Mouse (Mus musculus) limb, embryonic 12.5 days (tissue): ENCODE measurements around the gene Lce1l. TPM values are rescaled to one million over a fixed set of nuclear protein-coding genes. Genes with fewer than 3 reads are reported as not detected.
"Not testable (repeated sequence)": the region's sequence is repeated elsewhere in the genome, so short reads cannot be mapped to it uniquely, and the experiment has no call there.

ENCODE experiments used
- ATAC-seq: fragments of 200-750 bp; cut with Nextera tagmentation; 2 replicates; pipeline ENCODE4 v1.8.0; 2017; ENCODE audit warnings: low read depth, moderate TSS enrichment; ENCODE audit not compliant: insufficient number of reproducible peaks, insufficient read depth, low FRiP score, low TSS enrichment
- H3K27ac ChIP-seq: fragments of 300-500 bp; sonication (generic); 2 replicates; pipeline ENCODE4 v1.5.1; 2016; ENCODE audit warnings: mild to moderate bottlenecking, moderate library complexity
- H3K27me3 ChIP-seq: fragments of 300-500 bp; sonication (generic); 2 replicates; pipeline ENCODE4 v1.6.1; 2016; ENCODE audit warnings: mild to moderate bottlenecking, moderate library complexity
- H3K36me3 ChIP-seq: fragments of 300-500 bp; sonication (generic); 2 replicates; pipeline ENCODE4 v1.6.1; 2016; ENCODE audit warnings: mild to moderate bottlenecking, moderate library complexity
- H3K4me1 ChIP-seq: fragments of 300-500 bp; sonication (generic); replicated peaks from 2 replicates; pipeline ENCODE4 v1.6.1; 2016
- H3K4me2 ChIP-seq: fragments of 300-500 bp; sonication (generic); 2 replicates; pipeline ENCODE4 v1.6.1; 2016; ENCODE audit warnings: mild to moderate bottlenecking, moderate library complexity
- H3K4me3 ChIP-seq: fragments of 300-500 bp; sonication (generic); replicated peaks from 2 replicates; pipeline ENCODE4 v1.5.1; 2016; ENCODE audit warnings: mild to moderate bottlenecking
- H3K9ac ChIP-seq: fragments of 300-500 bp; sonication (generic); replicated peaks from 2 replicates; pipeline ENCODE4 v1.6.1; 2016; ENCODE audit warnings: mild to moderate bottlenecking, moderate library complexity
- H3K9me3 ChIP-seq: fragments of 300-500 bp; sonication (generic); 2 replicates; pipeline ENCODE4 v1.6.1; 2016; ENCODE audit warnings: mild to moderate bottlenecking, moderate library complexity
- WGBS: fragments of 180-500 bp; shearing (Covaris S2); methylation state at CpG from one replicate; pipeline ENCODE4 v1.1.7; 2016; 5-methylcytosine and 5-hydroxymethylcytosine counted together
- polyA plus RNA-seq: library from polyadenylated mRNA; unstranded; fragments of >200 nt; fragmentation: Nextera tagmentation; extraction: Ambion mirVana; gene quantifications from 2 replicates; pipeline ENCODE4 v1.2.1, GENCODE M21; 2016

The Lce1l gene
- not detected in 2 replicates for polyA plus RNA-seq

- Histone ChIP-seq H3K4me3 (no peak within 1 kb of the TSS), H3K36me3 (no peaks in the 10 kb centered on the region), H3K27me3 (no peaks in the 10 kb centered on the region), H3K4me1 (no peaks in the 10 kb centered on the region), H3K9ac (no peak within 1 kb of the TSS), H3K27ac (no peak within 1 kb of the TSS), H3K4me2 (no peak within 1 kb of the TSS), H3K9me3 (no peaks in the 10 kb centered on the region)
- WGBS = 86% methylated on average over 3 of the region's 3 CpGs
- ATAC-seq = no peak
Measured at GRCm38 (mm10) chr3:92851186-92851585, at the start of gene Lce1l. Lce1l (minus strand) TSS chr3:92851286.

DNA sequence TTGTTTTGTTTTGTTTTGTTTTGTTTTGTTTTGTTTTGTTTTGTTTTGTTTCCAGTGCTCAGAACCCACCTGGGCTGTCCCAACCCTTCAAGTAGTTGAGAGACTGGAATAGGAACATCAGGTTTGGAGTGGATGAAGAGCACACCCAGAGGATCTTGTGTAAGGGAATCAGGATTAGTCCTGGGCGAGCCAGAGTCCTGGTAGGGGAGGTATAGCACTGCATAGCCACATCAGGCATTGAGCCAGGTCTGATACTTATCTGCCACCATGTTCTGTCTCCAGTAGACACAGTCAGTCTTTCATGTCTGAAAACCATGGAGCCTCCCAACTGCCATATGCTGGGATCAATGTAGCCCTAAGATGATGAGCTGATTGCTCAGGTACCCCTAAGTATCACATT, 43.4 kb upstream of the Lce1l start:
- Histone ChIP-seq H3K9ac (no peak overlapping the region), H3K4me2 (no peak overlapping the region), H3K36me3 (no peaks in the 10 kb centered on the region), H3K27ac (no peak overlapping the region), H3K4me3 (no peak overlapping the region), H3K27me3 (no peaks in the 10 kb centered on the region), H3K4me1 (no peaks in the 10 kb centered on the region), H3K9me3 (no peaks in the 10 kb centered on the region)
- no peak for ATAC-seq
- 76% methylated on average over 1 of the region's 1 CpGs for WGBS

DNA sequence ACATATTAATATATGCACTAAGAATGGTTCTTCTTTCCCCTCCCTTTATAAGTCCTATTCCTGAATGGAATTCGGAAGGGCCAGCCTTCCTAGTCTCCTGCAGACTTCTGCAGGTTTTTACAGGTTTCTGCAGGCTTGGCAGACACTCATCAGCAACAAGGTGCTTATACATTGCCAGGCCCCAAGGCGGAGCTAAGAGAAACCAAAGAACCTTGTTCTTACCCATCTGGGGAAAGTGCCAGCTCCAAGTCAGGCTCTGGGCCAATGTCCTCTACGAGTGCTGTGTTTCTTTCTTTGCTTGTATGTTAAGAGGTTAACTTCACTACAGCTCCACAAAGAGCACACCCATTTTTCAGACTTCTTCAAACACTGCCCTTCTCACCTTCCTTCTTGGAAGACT, 43.0 kb upstream of the Lce1l start:
- no peaks in the 10 kb centered on the region for H3K36me3 ChIP-seq
- no peaks in the 10 kb centered on the region for H3K27me3 ChIP-seq
- 66% methylated on average over 3 of the region's 3 CpGs for WGBS
- H3K27ac ChIP-seq = no peak overlapping the region
- no peak for ATAC-seq
- H3K9ac ChIP-seq = no peak overlapping the region
- no peaks in the 10 kb centered on the region for H3K9me3 ChIP-seq
- no peak overlapping the region for H3K4me3 ChIP-seq
- H3K4me2 ChIP-seq = no peak overlapping the region
- no peaks in the 10 kb centered on the region for H3K4me1 ChIP-seq

GRCm38 (mm10) chr3:92874180-92874579, 23.1 kb upstream of the Lce1l start:
- no peak overlapping the region for H3K4me2 ChIP-seq
- no peak overlapping the region for H3K9ac ChIP-seq
- H3K36me3 ChIP-seq = no peaks in the 10 kb centered on the region
- ATAC-seq = no peak
- no peaks in the 10 kb centered on the region for H3K4me1 ChIP-seq
- no peak overlapping the region for H3K4me3 ChIP-seq
- H3K27me3 ChIP-seq = no peaks in the 10 kb centered on the region
- no peak overlapping the region for H3K27ac ChIP-seq
- WGBS = 88% methylated on average over 3 of the region's 3 CpGs
- H3K9me3 ChIP-seq = no peaks in the 10 kb centered on the region

GRCm38 (mm10) chr3:92870116-92870515, 19.0 kb upstream of the Lce1l start, which contains the start of gene 2310050C09Rik:
2310050C09Rik (minus strand) TSS chr3:92870216.
- no peak within 1 kb of the TSS for H3K4me2 ChIP-seq
- H3K27ac ChIP-seq = no peak within 1 kb of the TSS
- no peaks in the 10 kb centered on the region for H3K9me3 ChIP-seq
- H3K4me1 ChIP-seq = no peaks in the 10 kb centered on the region
- H3K4me3 ChIP-seq = no peak within 1 kb of the TSS
- H3K27me3 ChIP-seq = no peaks in the 10 kb centered on the region
- H3K36me3 ChIP-seq = no peaks in the 10 kb centered on the region
- 64% methylated on average over 4 of the region's 4 CpGs for WGBS
- ATAC-seq = no peak
- no peak within 1 kb of the TSS for H3K9ac ChIP-seq

DNA sequence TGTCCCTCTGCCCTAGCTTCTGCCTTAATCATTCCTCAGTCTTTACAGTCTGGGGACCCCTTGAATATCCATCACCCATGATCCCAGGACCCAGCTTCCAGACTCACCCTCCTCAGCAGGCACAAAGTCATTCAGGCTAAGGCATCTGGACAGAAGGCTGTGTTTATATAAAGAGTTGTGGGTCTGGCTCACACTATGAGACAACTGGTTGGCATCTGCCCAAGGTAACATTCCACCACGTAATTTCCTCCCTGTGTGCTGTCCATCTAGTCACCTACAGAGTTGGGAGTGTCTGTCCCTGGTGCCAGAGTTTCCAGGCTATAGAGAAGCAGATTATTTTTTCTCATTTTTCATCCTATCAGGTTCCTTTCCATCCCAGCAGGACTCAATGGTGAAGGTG, 24.0 kb downstream of the Lce1l start, which contains the start of gene Kprp:
Gene Kprp (minus strand): TSS at position 140 of the 400 bp plus-strand sequence.
- Histone ChIP-seq H3K27me3 (no peaks in the 10 kb centered on the region), H3K27ac (no peak within 1 kb of the TSS), H3K4me3 (no peak within 1 kb of the TSS), H3K4me2 (no peak within 1 kb of the TSS), H3K9ac (no peak within 1 kb of the TSS), H3K36me3 (no peaks in the 10 kb centered on the region), H3K4me1 (no peaks in the 10 kb centered on the region), H3K9me3 (no peaks in the 10 kb centered on the region)
- WGBS = 50% methylated on average over 1 of the region's 1 CpGs
- no peak for ATAC-seq

GRCm38 (mm10) chr3:92825808-92826207, 25.3 kb downstream of the Lce1l start:
- no peaks in the 10 kb centered on the region for H3K27me3 ChIP-seq
- no peaks in the 10 kb centered on the region for H3K9me3 ChIP-seq
- H3K4me1 ChIP-seq = no peaks in the 10 kb centered on the region
- no peak overlapping the region for H3K9ac ChIP-seq
- H3K4me2 ChIP-seq = no peak overlapping the region
- 30% methylated on average over 1 of the region's 1 CpGs for WGBS
- H3K4me3 ChIP-seq = no peak overlapping the region
- no peak overlapping the region for H3K27ac ChIP-seq
- ATAC-seq = no peak
- H3K36me3 ChIP-seq = no peaks in the 10 kb centered on the region

GRCm38 (mm10) chr3:92816036-92816435, 35.0 kb downstream of the Lce1l start:
- not testable (repeated sequence) for H3K4me2 ChIP-seq, H3K4me3 ChIP-seq, H3K27me3 ChIP-seq, H3K36me3 ChIP-seq, H3K9ac ChIP-seq, H3K4me1 ChIP-seq, H3K27ac ChIP-seq, ATAC-seq, H3K9me3 ChIP-seq
- 87% methylated on average over 2 of the region's 2 CpGs for WGBS

- ATAC-seq = no peak
- no peak overlapping the region for H3K27ac ChIP-seq
Measured at GRCm38 (mm10) chr3:92815581-92815980, 35.5 kb downstream of the Lce1l start.

GRCm38 (mm10) chr3:92807791-92808190, 43.3 kb downstream of the Lce1l start, which contains the start of gene Lce1k:
Lce1k (minus strand) TSS chr3:92807891.
- H3K4me1 ChIP-seq = no peaks in the 10 kb centered on the region
- H3K27ac ChIP-seq = no peak within 1 kb of the TSS
- H3K36me3 ChIP-seq = no peaks in the 10 kb centered on the region
- no peak within 1 kb of the TSS for H3K4me2 ChIP-seq
- H3K4me3 ChIP-seq = no peak within 1 kb of the TSS
- H3K9me3 ChIP-seq = no peaks in the 10 kb centered on the region
- H3K9ac ChIP-seq = no peak within 1 kb of the TSS
- no peaks in the 10 kb centered on the region for H3K27me3 ChIP-seq
- no peak for ATAC-seq

More at GRCm38 (mm10) chr3:92815581-92815980, 35.5 kb downstream of the Lce1l start:
- WGBS = 90% methylated on average over 3 of the region's 3 CpGs
- Histone ChIP-seq H3K9ac (no peak overlapping the region), H3K36me3 (no peaks in the 10 kb centered on the region), H3K4me1 (no peaks in the 10 kb centered on the region), H3K4me3 (no peak overlapping the region), H3K4me2 (no peak overlapping the region), H3K27me3 (no peaks in the 10 kb centered on the region), H3K9me3 (no peaks in the 10 kb centered on the region)
